Mouse (Mus musculus) spleen, embryonic (tissue): ENCODE data around the gene Colgalt1.

Source experiments
- CTCF ChIA-PET: fragments of 350-600 bp; sonication (Branson Sonifier 250); formaldehyde crosslinking; loops from one replicate; lab custom pipeline; 2022; lab: Charles Lee

The Colgalt1 gene

DNA sequence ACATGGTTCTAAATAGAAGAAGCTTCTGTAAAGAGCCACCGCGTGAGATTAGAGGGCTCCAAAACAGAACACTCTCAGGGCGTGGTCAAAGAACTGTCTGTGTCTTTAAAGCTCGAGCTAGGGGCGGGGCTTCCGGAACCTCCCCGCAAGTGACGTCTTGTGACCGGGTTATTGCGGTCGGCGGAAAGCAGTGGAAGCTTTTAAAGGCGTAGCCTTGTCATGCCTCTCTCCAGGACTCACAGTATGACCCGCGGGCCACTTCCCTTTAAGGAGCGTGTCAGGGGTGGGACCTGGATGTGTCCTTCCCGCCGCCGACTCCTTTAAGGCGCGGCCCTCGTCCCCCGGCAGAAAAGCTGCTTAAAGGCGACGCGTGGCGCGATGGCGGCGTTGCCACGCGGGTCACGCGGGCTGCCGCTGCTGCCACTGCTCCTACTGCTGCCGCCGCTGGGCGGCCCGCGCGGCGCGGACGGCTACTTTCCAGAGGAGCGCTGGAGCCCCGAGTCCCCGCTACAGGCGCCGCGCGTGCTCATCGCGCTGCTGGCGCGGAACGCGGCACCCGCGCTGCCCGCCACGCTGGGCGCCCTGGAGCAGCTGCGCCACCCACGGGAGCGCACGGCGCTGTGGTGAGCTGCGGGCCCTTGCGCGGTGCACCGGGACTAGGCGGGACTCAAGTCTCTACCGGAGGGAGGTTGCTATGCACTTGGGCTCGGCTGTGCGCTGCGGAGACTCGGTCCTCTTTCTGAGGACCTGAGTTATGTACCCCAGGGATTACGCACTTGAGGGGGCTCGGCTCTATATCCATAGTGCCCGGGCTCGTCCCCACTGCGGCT is at the start of gene Colgalt1:
Gene Colgalt1, plus strand, starts transcription at position 177 of the 830 bp plus-strand sequence.
- CTCF ChIA-PET = interaction anchor here (1.9 kb wide), 1 partner anchor 12 kb away, joined by 4 read pairs; no protein-coding TSS in a partner anchor

DNA sequence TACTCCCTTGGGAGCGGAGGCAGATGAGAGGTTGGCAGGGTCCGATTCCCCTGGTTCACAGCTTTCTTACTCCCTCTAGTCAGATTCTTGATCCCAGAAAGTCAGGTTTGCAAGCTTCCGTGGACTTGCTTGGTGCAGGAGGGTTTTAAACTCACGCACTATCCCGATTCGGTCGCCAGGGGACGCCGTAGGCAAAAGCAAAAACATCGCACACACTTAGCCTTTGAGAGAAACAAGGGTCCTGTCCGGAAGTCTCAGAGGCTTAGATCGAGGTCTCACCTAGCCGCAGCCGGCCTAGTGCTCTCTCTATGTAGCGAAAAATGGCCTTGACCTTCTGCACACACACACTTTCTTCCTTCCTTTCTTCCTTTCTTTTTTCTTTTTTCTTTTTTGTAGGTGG is 49.4 kb upstream of the Colgalt1 start:
- CTCF ChIA-PET = interaction anchor here (0.6 to 1.6 kb wide), 3 partner anchors 16 to 99 kb away, joined by 3 to 4 read pairs (median 4); no protein-coding TSS in a partner anchor

DNA sequence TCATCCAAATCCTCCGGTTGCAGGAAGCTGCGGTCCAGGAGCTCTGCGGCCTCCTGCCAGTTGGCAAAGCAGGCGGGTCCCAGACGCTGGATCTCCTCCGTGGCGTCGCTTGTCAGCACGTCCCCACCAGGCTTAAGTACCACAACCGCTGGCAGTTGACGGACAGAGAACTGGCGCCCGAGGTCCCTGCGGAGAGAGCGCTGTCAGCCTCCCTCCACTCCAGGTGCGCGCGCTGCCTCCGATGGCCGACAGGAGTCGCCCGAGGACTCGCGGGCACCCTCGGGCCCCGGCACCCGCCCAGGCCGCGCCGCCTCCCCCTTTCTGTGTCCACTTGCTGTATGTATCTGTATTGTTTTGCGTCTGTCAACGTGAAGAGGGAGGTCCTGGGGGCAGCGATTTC is 48.0 kb upstream of the Colgalt1 start:
- CTCF ChIA-PET = interaction anchor here (0.7 to 1.6 kb wide), 5 partner anchors 22 to 98 kb away, joined by 3 to 5 read pairs (median 4); no protein-coding TSS in a partner anchor

DNA sequence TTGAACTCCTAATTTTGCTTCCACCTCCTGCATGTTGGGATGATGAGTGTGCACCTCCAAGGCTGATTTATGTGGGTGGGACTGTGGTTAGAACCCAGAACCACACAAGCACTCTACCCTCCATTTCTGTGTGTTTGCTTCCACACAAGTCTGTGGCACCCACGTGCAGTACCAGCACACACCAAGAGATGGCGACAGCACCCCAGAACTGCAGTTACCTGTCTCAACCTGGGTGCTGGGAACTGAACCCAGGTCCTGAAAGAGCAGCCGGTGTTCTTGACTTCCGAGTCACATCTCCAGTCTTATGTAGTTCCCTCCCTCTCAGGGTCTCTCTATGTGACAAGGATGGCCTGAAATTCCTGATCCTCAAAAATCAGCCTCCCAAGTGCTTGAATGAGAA is 46.8 kb upstream of the Colgalt1 start:
- CTCF ChIA-PET = interaction anchor here (0.6 kb wide), 1 partner anchor 71 kb away, joined by 4 read pairs; no protein-coding TSS in a partner anchor

DNA sequence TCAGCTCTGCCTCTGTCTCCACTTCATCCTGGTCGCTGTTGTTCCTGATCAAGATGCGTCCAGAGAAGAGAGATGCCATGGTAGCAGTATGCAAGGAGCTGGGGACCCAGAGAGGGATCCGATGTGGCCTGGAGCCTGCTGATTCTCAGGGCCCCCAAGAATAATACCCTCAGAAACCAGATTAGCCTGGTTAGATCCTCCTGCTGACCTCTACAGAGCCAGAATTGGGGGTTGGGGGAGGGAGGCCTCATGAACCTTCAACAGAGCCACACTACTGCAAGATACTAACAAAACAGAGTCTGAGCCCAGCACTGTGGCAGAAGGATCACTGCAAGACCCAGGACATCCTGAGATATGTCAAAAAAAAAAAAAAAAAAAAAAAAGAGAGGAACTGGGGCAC is 44.3 kb upstream of the Colgalt1 start, which contains the start of gene Nxnl1:
Gene Nxnl1, minus strand, starts transcription at position 101 of the 400 bp plus-strand sequence.
- CTCF ChIA-PET = no interaction called here

DNA sequence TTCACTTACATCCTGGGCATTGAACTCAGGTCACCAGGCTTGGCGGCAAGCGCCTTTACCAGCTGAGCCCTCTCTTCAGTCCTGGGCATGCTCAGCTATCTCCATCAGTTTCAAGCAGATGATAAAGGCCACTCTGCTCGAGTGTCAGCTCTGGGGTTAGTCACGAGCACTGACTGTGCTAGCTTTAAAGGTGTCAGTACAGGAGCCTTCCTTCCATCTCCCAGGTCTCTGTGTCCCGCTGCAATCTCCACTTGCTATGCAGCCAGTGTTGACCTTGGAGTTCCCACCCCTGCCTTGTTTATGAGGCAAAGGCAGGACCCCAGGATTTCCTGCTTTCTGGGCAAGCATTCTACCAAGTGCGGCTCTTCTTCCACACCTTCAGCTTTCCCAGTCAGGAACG is 43.2 kb upstream of the Colgalt1 start:
- CTCF ChIA-PET = interaction anchor here (0.6 kb wide), 1 partner anchor 19 kb away, joined by 4 read pairs; no protein-coding TSS in a partner anchor

DNA sequence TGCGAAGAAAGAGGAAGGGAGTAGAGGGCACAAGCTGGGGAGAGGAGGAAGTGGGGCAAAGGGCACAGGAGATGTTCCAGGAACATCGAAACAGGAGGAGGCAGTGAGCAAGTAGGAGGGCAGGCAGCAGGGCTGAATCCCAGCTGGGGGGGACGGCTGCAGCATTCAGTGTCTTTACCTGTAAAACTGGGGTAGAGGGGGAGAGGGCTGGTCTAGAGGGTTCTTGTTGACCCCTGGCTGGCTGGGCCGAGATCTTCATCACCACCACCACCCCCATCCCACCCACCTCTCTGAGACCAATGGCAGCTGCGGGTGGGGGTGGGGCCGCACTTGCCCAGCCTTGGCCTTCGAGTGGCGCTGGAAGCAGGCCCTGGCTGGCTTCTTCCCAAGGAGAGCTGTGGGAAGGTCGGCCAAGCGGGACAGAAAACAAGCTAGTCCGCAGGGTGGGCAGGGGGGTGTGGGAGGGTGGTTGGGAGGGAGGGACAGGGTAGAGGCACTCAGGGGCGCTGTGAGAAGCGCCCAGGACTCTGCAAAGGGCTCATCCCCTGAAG is 42.3 kb upstream of the Colgalt1 start, which contains the start of gene Slc27a1:
Gene Slc27a1, plus strand, starts transcription at position 496 of the 551 bp plus-strand sequence.
- CTCF ChIA-PET = interaction anchor here (0.6 to 1.6 kb wide), 3 partner anchors 23 to 85 kb away, joined by 3 to 6 read pairs (median 6); no protein-coding TSS in a partner anchor

DNA sequence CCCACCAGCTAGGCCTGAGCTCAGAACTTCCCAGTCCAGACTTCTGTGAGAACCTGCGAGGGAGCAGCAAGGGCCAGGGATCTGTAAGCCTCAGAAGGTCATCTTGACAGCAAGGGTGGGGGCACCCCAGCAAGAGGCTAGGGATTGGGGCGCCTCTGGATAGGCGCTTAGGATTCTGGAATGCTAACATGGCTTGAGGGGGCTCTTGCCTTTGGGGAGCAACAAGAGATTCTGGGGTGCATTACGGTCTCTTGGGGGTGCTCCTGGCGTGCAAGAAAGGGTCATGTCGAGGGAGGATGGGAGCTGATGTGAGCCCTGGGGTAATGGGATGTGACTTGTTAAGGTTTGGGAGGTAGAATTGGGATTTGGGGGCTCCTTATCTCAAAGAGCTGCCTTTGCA is 41.9 kb upstream of the Colgalt1 start:
- CTCF ChIA-PET = interaction anchor here (0.6 to 1.6 kb wide), 3 partner anchors 22 to 85 kb away, joined by 3 to 6 read pairs (median 6); no protein-coding TSS in a partner anchor

DNA sequence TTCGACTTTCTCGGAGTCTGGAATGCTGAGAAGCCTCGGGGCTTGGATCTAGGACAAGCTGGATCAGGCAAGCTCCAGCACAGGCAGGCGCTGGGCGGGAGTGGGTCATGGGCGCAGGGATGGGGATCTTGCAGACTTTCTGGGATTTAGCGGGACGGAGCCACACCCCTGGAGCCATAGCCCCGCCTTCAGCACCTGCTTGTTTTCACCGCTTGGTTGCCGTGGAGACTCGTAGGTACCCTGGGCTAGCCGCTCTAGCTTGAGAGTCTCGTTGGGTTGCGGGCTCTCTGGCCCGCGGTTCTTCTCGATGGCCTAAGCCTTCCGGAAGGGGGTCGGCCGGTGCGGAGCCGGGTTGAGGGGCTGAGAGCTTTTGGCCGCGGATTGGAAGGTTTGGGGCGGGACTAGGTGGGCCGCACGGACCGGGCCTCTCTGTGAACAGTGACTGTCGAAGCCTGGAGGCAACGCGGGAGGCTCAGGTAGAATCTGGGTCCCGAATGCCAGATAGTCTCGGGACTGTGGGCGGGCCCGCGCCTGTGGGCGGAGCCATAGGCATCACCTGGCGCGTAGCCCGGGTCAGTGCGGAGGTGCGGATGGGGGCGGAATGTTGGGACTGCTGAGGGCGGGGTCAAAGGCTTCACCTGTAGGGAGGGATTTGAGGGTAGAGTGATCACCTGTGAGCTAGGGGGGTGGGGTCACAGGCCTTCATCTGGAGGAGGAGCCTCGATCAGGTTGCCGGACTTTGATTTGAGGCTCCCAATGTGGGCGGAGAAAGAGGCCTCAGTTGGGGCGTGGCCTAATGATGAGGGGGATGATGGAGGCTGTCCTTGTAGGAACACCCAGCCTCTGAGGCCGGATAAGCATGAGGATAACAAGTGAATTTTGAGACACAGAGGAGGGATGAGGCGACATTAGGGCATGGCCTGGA is 41.2 kb upstream of the Colgalt1 start:
- CTCF ChIA-PET = interaction anchor here (0.6 to 1.6 kb wide), 3 partner anchors 21 to 619 kb away, joined by 3 to 6 read pairs (median 4); no protein-coding TSS in a partner anchor

DNA sequence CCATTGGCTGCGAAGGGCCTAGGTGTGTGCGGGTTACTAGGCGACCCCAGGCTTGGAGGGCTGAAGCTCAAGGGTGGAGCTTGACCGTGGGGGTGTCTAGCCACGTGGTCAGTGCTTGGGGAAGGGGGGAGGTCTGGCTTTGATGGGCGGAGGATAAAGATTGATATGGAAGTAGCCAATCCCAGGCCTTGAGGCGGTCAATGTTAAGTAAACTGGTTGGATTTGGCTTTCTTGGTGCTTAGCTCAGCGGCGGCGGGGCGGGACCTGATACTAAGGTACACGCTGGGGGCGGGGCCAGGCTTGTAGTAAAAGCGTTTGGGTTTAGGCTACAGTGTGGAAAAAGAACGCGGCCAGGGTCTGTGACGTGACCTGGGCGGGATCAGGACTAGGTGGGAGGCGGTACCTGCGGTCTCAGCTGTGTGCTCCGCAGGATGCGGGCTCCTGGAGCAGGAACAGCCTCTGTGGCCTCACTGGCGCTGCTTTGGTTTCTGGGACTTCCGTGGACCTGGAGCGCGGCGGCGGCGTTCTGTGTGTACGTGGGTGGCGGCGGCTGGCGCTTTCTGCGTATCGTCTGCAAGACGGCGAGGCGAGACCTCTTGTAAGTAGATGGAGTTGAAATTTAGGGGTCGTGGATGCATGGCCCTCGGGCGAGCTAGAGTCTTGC is 40.4 kb upstream of the Colgalt1 start:
- CTCF ChIA-PET = no interaction called here

DNA sequence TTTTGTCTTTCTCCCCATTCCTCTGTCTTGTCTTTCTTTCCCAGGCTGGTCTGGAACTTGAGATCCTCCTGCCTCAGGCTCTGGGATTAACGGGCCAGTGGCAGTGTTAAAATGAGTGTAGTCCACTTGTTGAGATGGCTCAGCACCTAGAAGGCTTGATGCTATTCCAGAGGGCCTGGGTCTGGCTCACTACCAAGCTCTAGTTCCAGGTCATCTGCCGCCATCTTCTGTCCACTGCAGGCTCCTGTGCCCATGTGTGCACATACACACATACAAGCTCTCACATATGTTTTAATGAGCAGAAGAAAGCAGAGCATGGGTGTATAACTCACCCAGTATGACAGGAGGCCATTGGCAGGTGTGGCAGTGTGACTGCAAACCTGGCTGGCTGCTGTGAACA is 38.7 kb upstream of the Colgalt1 start:
- CTCF ChIA-PET = interaction anchor here (0.8 kb wide), 1 partner anchor 705 kb away, joined by 3 read pairs; no protein-coding TSS in a partner anchor

DNA sequence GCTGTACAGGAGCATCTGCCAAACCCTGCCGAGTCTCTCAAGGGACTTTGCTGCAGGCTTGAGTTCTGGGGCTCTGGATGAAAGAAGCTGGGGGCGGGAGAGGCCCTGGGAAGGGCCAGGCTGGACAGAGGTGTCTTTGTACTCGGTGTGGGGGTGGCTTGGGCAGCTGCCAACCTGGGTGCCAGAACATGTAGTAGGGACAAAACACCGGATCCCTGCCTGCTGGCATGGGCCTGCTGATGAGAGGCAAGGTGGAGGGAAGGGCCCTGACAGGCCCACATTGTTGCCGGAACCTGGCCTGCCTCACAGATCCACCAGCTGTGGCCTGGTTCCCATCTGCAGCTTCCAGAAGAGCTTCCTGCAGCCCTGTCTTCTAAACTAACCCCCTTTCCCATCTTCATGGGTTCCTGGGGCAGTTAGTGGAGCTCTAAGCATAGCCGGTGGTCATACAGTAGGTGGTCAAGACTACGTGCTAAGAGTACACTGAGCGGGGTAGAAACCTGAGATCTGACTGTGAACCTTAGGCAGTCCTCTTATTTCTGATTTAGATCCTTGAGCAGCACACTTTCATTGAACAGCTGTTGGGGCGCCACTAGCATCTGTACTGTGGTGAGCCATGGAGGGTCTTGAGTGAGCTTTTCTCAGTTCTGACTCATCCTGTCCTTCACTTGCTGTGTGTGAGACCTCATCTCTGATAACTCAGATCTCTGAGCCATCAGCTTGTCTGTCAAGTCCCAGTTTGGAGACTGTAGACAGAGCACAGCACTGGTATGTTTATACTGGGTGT is 37.8 kb upstream of the Colgalt1 start:
- CTCF ChIA-PET = no interaction called here

DNA sequence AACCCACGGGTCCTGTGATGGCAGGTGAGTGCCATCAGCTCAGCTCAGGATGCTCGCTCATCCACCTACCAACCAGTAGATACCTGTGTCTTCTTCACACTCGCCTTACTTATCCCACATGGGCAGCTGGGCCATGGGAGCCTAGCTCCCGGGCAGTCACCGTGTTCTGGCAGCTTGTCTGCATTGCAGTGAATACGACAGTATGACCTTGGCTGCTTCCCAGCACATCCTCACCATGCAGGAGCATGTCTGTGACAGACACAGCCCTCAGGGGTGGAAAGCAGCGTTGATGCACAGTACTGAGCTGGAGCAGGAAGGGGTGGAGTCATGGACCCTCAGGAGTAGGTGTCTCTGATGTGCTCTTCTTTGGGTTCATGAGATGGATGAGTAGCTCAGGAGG is 36.4 kb upstream of the Colgalt1 start:
- CTCF ChIA-PET = interaction anchor here (1.0 kb wide), 1 partner anchor 9 kb away, joined by 3 read pairs; no protein-coding TSS in a partner anchor

DNA sequence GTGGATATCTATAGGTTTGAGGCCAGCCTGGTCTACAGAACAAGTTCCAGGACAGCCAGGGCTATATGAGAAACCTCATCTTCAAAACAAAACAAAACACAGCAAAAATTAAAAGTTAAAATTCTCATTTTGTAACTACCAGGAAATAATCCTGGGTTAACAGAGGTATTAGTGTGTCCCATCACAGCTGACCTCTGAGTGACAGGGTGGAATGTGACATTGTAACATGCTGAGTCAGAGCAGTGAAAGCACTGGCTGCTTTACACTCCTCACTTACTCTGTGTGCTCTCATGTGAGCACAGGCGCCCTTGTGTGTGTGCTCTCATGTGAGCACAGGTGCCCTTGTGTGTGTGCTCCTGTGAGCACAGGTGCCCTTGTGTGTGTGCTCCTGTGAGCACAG is 35.8 kb upstream of the Colgalt1 start:
- CTCF ChIA-PET = interaction anchor here (1.0 kb wide), 1 partner anchor 10 kb away, joined by 3 read pairs; no protein-coding TSS in a partner anchor

DNA sequence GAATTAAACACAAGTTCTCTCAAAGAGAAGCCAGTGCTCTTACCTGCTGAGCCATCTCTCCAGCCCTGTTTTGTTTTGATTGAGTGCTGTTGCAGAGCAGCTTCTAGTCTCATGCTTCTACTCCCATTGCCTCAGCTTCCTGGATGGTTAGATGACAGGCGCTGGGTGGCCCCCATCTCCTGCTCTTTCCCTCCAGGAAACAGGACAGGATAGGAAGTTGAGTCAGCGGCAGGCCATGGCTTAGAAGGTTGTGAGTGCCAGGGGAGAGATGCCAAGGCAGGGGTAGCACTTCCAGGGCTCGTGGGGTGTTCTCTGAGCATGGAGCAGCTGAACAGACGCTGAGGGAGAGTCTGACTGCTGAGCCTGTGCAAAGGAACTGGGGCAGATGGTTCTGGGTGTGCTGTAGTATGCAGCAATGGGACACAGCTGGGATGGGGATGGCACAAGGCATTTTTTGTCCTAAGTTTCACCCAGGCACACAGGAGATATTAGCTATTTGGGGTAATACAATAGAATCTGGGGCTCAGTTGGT is 32.9 kb upstream of the Colgalt1 start:
- CTCF ChIA-PET = interaction anchor here (0.7 kb wide), 1 partner anchor 12 kb away, joined by 3 read pairs; no protein-coding TSS in a partner anchor

DNA sequence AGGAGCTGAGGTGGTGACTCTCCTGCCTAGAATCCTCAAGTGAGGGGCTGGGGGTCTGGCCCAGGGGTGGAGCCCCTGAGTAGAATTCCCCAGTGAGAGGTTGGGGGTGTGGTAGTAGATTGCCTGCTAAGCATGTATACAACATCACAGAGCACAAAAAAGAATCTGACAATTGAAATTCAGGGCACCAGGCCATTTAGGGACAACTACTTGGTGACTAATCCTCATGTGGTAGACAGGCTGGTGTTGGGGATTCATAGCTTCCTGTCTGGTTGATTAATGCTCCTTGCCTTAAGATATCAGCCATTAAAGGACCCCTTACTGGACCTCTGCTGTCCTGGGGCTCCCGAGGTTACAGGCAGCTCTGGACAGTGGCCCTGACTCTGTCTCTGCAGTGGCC is 31.8 kb upstream of the Colgalt1 start:
- CTCF ChIA-PET = no interaction called here

DNA sequence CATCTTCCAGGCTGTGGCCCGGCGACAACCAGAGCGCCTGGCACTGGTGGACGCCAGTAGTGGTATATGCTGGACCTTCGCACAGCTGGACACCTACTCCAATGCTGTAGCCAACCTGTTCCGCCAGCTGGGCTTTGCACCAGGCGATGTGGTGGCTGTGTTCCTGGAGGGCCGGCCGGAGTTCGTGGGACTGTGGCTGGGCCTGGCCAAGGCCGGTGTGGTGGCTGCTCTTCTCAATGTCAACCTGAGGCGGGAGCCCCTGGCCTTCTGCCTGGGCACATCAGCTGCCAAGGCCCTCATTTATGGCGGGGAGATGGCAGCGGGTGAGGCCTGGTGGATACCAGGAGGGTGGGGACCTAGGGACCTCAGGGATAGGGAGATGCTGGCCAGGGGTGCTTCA is 31.3 kb upstream of the Colgalt1 start:
- CTCF ChIA-PET = no interaction called here

DNA sequence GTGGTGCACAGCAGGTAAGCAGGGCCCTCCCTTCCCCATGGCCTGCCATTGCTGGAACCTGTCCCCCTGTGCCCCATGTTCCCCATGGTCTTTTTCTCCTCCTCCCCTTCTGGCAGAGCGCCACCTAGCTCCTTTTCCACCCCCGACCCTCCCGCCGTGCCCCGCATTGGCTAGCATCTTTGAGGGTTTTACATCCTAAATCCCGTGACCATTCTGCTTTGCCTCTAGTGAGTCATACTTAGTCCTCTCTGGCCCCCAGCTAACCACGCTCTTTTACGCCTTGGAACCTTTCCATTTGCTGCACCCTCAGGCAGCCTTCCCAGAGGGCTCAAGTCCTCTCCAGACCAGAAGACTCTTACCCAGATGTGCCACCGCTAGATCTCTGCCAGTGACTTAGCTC is 30.6 kb upstream of the Colgalt1 start:
- CTCF ChIA-PET = no interaction called here

DNA sequence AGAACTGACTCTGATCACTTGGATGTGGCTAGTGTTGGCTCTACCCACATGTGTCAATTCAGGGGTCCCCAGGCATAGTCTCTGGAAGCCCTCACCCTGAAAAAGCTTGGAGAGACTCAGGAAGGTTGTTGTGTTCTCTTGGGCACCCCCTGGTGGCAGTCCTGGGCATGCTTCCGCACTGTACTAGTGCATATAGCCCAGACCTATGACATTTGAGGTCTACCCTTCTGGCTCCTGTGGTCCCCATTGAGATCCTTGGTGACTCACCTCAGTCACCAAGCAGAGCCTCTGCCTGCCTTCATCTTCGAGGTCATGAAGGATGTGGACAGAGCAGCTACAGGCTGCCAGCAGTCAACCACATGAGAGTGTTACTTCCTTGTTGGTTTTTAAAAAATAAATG is 23.9 kb upstream of the Colgalt1 start:
- CTCF ChIA-PET = interaction anchor here (0.6 to 0.7 kb wide), 3 partner anchors 19 to 724 kb away, joined by 4 to 6 read pairs (median 4); partner anchors contain the start of gene Kcnn1
